Mouse (Mus musculus): Measurements from ENCODE around the gene Heyl.

Gene Heyl

GRCm38 (mm10) chr4:123233492-123234084 lies at the start of gene Heyl:
Gene Heyl, plus strand, starts transcription at chr4:123233556.
- DNase-seq, result peak; percentile 24 to 32

GRCm38 (mm10) chr4:123184816-123185215 lies 48.5 kb upstream of the Heyl start:
- DNase-seq, result no peak

- DNase-seq, result no peak
These were observed 41.0 kb upstream of the Heyl start for GRCm38 (mm10) chr4:123192336-123192735.

GRCm38 (mm10) chr4:123193791-123194190 lies 39.6 kb upstream of the Heyl start:
- DNase-seq, result no peak

GRCm38 (mm10) chr4:123196695-123197094 lies 36.7 kb upstream of the Heyl start:
- no peak for DNase-seq

- DNase-seq, result peak; percentile 35 to 44
These were observed 32.6 kb upstream of the Heyl start for GRCm38 (mm10) chr4:123200771-123201185.

GRCm38 (mm10) chr4:123201186-123202093 lies 31.9 kb upstream of the Heyl start, which contains the start of gene Nt5c1a:
Gene Nt5c1a, plus strand, starts transcription at chr4:123201504.
- no peak for DNase-seq

GRCm38 (mm10) chr4:123202094-123202420 lies 31.3 kb upstream of the Heyl start:
- DNase-seq, result no peak

GRCm38 (mm10) chr4:123207337-123207736 lies 26.0 kb upstream of the Heyl start:
- DNase-seq, result no peak

GRCm38 (mm10) chr4:123210996-123211395 lies 22.4 kb upstream of the Heyl start:
- no peak for DNase-seq

- no peak for DNase-seq
These were observed 21.9 kb upstream of the Heyl start for GRCm38 (mm10) chr4:123211453-123211852.

GRCm38 (mm10) chr4:123212330-123212729 lies 21.0 kb upstream of the Heyl start:
- no peak for DNase-seq

GRCm38 (mm10) chr4:123213975-123214374 lies 19.4 kb upstream of the Heyl start:
- DNase-seq, result no peak

- DNase-seq, result no peak
These were observed 18.0 kb upstream of the Heyl start for GRCm38 (mm10) chr4:123215367-123215766.

- DNase-seq, result peak in 1 of 2 experiments; percentile 19
These were observed 16.6 kb upstream of the Heyl start for GRCm38 (mm10) chr4:123216782-123217181.

- peak; percentile 49 for DNase-seq
These were observed 13.5 kb upstream of the Heyl start for GRCm38 (mm10) chr4:123219720-123220357.

GRCm38 (mm10) chr4:123220637-123221036 lies 12.7 kb upstream of the Heyl start:
- no peak for DNase-seq

GRCm38 (mm10) chr4:123223309-123223708 lies 10.0 kb upstream of the Heyl start:
- DNase-seq, result peak in 1 of 2 experiments; percentile 23

- no peak for DNase-seq
These were observed 7.5 kb upstream of the Heyl start for GRCm38 (mm10) chr4:123225718-123226403.

GRCm38 (mm10) chr4:123227707-123228106 lies 5.6 kb upstream of the Heyl start:
- DNase-seq, result no peak

GRCm38 (mm10) chr4:123228270-123228669 lies 5.1 kb upstream of the Heyl start:
- no peak for DNase-seq

- no peak for DNase-seq
These were observed 4.2 kb upstream of the Heyl start for GRCm38 (mm10) chr4:123229166-123229565.

- no peak for DNase-seq
These were observed 515 bp upstream of the Heyl start for GRCm38 (mm10) chr4:123232841-123233240.

All from thymus, postnatal 36 days (tissue).